Mouse (Mus musculus) liver, embryonic 16.5 days (tissue): ENCODE data around the gene Uqcc3. TPM values are rescaled to one million over a fixed set of nuclear protein-coding genes. Genes with fewer than 3 reads are reported as not detected.
A peak's percentile ranks its signal among the peaks of the same experiment; 100 is the strongest.
"Not testable (repeated sequence)": the region's sequence is repeated elsewhere in the genome, so short reads cannot be mapped to it uniquely, and the experiment has no call there.

Experiments used
- ATAC-seq: fragments of 200-750 bp; cut with Nextera tagmentation; 2 replicates; pipeline ENCODE4 v1.8.0; 2017; ENCODE audit warnings: low read depth, mild to moderate bottlenecking, moderate number of reproducible peaks, moderate library complexity
- H3K27ac ChIP-seq: fragments of 300-500 bp; sonication (generic); 2 replicates; pipeline ENCODE4 v1.5.1; 2014; ENCODE audit warnings: mild to moderate bottlenecking, low read length
- H3K27me3 ChIP-seq: fragments of 300-500 bp; sonication (generic); 2 replicates; pipeline ENCODE4 v1.6.1; 2014; ENCODE audit warnings: low read depth, low read length, mixed read lengths; ENCODE audit not compliant: control insufficient read depth, insufficient read depth
- H3K36me3 ChIP-seq: fragments of 300-500 bp; sonication (generic); 2 replicates; pipeline ENCODE4 v1.6.1; 2014; ENCODE audit warnings: mild to moderate bottlenecking; ENCODE audit not compliant: control insufficient read depth, insufficient read depth
- H3K4me1 ChIP-seq: fragments of 300-500 bp; sonication (generic); 2 replicates; pipeline ENCODE4 v1.6.1; 2014; ENCODE audit warnings: low read depth, low read length, mixed read lengths; ENCODE audit not compliant: control insufficient read depth
- H3K4me2 ChIP-seq: fragments of 300-500 bp; sonication (generic); 2 replicates; pipeline ENCODE4 v1.6.1; 2014; ENCODE audit warnings: low read depth, low read length, mixed read lengths
- H3K4me3 ChIP-seq: fragments of 300-500 bp; sonication (generic); 2 replicates; pipeline ENCODE4 v1.5.1; 2014; ENCODE audit warnings: low read depth, mild to moderate bottlenecking, low read length
- H3K9ac ChIP-seq: fragments of 300-500 bp; sonication (generic); 2 replicates; pipeline ENCODE4 v1.6.1; 2014; ENCODE audit warnings: low read depth, low read length
- H3K9me3 ChIP-seq: fragments of 300-500 bp; sonication (generic); replicated peaks from 2 replicates; pipeline ENCODE4 v1.6.1; 2016; ENCODE audit warnings: low read length; ENCODE audit not compliant: control insufficient read depth
- WGBS: fragments of 180-500 bp; shearing (Covaris S2); extraction: QIAGEN DNeasy Blood & Tissue Kit; methylation state at CpG from one replicate; pipeline ENCODE4 v1.1.7; 2014; ENCODE audit not compliant: insufficient replicate concordance; 5-methylcytosine and 5-hydroxymethylcytosine counted together
- polyA plus RNA-seq: library from polyadenylated mRNA; unstranded; fragments of >200 nt; fragmentation: Nextera tagmentation; extraction: Ambion mirVana; gene quantifications from 2 replicates; pipeline ENCODE4 v1.2.1, GENCODE M21; 2015

The Uqcc3 gene
- polyA plus RNA-seq, 1 experiment from 2014 or later: 27.9 TPM

DNA sequence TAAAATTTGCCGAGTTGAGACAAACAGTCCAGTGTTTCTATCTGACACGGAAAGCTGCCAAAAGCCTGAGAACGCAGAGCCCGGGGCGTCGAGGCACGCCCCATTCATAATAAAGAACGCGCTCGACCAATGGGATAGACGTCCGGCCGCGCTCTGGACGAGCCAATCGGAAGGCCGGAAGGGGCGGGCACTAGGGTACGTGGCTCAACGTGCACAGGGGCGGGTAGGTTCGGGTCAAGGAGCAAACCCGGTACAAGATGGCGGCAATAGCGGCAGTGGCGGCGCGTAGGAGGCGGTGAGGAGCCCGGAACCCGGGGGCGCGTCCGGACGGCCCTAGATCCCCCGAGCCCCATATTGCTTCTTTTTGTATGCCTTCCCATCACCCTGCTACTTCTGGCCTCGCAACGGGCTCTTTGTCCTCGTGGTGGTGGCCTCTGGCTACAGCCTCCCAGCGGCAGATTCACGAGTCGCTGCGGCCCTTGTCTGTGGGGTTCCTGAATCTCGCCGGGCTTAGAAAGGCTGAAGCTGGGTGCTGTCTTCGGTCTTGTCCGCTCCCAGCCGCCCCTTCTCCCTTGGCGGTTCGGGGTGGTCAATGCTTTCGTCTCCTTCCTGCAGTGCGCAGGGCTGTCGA is 17.3 kb upstream of the Uqcc3 start, which contains the start of gene Ganab:
TSS of gene Ganab (plus strand) at position 207 of the 631 bp plus-strand sequence.
- Histone ChIP-seq H3K4me2 (peak within 1 kb of the TSS; percentile 88), H3K36me3 (peaks cover 15% of the 10 kb centered on the region), H3K9ac (peak within 1 kb of the TSS; percentile 98), H3K4me1 (peaks cover 33% of the 10 kb centered on the region), H3K4me3 (peak within 1 kb of the TSS; percentile 95), H3K9me3 (no peaks in the 10 kb centered on the region), H3K27me3 (no peaks in the 10 kb centered on the region), H3K27ac (peak within 1 kb of the TSS; percentile 92)
- peak; percentile 100 for ATAC-seq
- under 1% methylated on average over 53 of the region's 53 CpGs for WGBS

DNA sequence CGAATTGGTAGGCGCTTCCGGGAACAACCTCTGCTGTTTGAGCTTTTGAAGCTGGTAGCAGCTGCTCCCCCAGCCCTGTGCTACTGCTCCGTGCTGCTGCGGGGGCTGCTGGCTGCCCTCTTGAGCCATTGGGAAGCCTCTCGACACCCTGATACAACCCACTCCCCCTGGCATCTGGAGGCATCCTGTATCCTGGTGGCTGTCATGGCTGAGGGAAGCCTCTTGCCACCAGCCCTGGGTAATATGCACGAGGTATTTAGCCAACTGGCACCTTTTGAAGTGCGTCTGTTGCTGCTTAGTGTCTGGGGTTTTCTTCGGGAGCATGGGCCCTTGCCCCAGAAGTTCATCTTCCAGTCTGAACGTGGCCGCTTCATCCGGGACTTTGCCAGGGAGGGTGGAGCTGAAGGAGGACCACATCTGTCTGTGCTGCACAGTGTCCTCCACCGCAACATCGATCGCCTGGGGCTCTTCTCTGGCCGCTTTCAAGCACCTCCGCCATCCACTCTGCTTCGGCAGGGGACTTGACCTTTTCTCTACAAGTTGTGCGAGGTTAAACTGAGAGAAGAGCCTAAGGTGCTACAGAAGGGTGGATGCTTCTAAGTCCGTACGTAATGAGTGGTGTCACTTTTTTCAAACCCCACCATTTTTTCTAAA is 16.6 kb upstream of the Uqcc3 start:
- H3K27ac ChIP-seq: peak overlapping the region; percentile 90
- 36% methylated on average over 21 of the region's 21 CpGs for WGBS
- H3K36me3 ChIP-seq: peaks cover 10% of the 10 kb centered on the region
- H3K27me3 ChIP-seq, H3K9me3 ChIP-seq: not testable (repeated sequence)
- peaks cover 33% of the 10 kb centered on the region for H3K4me1 ChIP-seq
- peak overlapping the region; percentile 87 for H3K4me2 ChIP-seq
- peak; percentile 24 for ATAC-seq
- peak overlapping the region; percentile 95 for H3K4me3 ChIP-seq
- peak overlapping the region; percentile 66 for H3K9ac ChIP-seq

DNA sequence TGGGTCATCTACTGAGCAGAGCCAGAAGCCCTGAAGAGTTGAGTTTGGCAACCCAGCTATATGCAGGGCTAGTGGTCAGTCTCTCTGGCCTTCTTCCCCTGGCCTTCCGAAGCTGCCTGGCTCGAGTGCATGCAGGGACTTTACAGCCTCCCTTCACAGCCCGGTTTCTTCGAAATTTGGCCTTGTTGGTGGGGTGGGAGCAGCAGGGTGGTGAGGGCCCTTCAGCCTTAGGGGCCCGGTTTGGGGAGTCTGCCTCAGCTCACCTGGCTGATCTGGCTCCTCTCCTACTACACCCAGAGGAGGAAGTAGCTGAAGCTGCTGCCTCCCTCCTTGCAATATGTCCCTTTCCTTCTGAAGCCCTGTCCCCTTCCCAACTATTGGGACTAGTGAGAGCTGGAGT is 15.5 kb upstream of the Uqcc3 start:
- not testable (repeated sequence) for H3K4me3 ChIP-seq, H3K27me3 ChIP-seq, H3K9ac ChIP-seq, H3K27ac ChIP-seq, H3K9me3 ChIP-seq, H3K4me2 ChIP-seq, ATAC-seq
- Histone ChIP-seq H3K36me3 (peaks cover 10% of the 10 kb centered on the region), H3K4me1 (peaks cover 33% of the 10 kb centered on the region)
- 65% methylated on average over 5 of the region's 5 CpGs for WGBS

DNA sequence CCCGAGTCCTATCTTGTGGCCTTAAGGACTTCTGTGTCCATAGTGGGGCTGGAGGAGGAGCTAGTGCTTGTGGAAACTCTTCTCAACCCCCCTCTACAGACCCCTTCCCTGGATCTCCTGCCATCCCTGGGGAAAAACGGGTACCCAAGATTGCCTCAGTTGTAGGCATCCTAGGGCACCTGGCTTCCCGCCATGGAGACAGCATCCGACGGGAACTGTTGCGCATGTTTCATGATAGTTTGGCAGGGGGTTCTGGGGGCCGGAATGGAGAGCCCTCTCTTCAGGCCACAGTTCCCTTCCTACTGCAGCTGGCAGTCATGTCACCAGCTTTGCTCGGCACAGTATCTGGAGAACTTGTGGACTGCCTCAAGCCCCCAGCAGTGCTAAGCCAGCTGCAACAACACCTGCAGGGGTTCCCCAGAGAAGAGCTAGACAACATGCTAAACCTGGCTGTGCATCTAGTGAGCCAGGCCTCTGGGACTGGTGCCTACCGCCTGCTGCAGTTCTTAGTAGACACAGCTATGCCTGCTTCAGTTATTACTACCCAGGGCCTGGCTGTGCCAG is 14.8 kb upstream of the Uqcc3 start:
- Histone ChIP-seq H3K4me1 (peaks cover 33% of the 10 kb centered on the region), H3K4me3 (no peak overlapping the region), H3K9ac (no peak overlapping the region), H3K9me3 (no peaks in the 10 kb centered on the region), H3K27ac (no peak overlapping the region), H3K36me3 (peaks cover 10% of the 10 kb centered on the region), H3K4me2 (no peak overlapping the region), H3K27me3 (no peaks in the 10 kb centered on the region)
- WGBS: 86% methylated on average over 9 of the region's 9 CpGs
- no peak for ATAC-seq

DNA sequence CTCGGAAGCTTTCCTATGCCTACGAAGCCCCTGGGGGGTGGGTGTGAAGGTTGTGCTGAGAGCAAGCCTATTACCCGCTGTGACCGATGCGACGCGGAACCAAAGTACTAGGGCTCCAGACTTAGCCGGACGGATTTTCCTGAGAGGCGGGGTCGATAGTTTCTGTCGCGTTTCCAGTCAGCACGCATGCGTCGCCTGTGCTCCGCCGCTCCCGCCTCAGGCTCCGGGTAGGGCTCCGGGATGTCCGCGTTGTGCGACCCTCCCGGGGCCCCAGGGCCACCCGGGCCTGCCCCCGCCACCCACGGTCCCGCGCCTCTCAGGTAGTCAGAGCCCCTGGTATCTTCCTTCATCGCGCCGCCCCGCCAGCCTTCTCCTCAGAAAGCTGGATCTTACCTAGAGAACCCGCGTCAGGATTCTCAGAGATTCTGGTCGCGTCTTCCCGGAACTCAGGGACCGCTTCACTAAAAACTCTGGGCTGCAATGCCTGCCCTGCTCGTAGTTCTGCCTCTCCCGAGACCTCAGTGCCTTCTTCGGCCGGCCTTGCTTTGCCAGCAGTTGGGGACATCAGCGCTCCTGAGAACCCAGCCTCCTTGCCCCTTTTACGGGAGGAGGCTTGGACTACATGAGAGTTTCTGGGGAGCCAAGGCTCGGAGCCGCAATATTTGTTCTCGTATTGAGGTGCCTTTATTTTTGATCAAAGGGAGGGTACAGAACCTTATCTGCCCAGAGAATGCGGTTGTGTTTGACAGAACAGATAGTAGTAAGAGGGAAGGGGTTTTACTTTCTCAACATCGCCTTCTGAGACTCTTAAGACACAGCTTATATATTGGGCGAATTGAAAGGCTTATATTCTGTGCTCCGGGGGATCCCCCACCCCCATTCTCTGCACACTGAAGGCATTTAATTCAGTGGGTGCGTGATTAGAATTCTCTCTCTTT is 12.4 kb upstream of the Uqcc3 start, which contains the start of gene Ints5:
TSS of gene Ints5 (plus strand) at position 177 of the 938 bp plus-strand sequence.
- H3K4me2 ChIP-seq: peak within 1 kb of the TSS; percentile 73
- no peaks in the 10 kb centered on the region for H3K27me3 ChIP-seq
- peaks cover 10% of the 10 kb centered on the region for H3K36me3 ChIP-seq
- ATAC-seq: peak; percentile 50
- H3K4me1 ChIP-seq: peaks cover 30% of the 10 kb centered on the region
- H3K4me3 ChIP-seq: peak within 1 kb of the TSS; percentile 83
- no peaks in the 10 kb centered on the region for H3K9me3 ChIP-seq
- under 1% methylated on average over 54 of the region's 54 CpGs for WGBS
- peak within 1 kb of the TSS; percentile 93 for H3K27ac ChIP-seq
- H3K9ac ChIP-seq: peak within 1 kb of the TSS; percentile 98

DNA sequence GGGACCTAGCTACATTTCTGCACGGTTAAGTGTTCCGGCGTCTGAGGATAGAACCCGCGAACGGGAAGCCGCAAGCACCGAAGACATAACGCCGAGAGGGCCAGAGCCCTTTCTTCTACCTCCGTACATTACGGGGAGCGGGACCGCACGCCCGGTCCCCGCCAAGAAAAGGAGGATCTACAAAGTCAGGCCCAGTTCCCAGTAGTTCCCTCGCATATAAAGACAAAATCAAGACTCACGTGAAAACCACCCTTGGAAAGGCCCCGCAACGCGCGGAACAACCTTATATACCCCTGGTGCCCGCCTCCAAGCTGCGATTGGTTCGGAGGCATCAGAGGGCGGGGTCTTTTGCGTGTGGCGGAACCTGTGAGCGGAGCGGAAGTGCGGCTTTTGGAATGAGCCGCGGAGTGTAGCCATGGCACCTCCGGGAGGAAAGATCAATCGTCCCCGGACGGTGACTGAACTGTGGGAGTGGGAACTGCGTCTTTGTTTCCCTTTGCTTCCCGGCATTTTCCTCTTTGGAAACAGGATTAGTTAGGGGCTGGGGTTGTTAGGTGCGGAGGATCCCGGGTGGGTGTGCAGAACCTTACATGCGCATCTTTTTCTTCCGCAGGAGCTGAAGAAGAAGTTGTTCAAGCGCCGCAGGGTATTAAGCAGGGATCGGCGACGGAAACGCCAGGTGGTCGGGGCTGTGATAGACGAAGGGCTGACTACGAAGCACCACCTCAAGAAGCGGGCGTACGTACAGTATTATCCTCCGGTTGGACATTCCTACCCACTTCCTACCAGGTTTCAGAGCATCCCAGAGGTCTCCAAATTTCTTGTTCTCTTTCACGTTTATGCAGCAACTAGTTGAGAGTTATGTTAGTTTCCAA is 8.0 kb upstream of the Uqcc3 start, which contains the start of the genes 1810009A15Rik and Gm49416:
TSS of gene 1810009A15Rik (plus strand) at position 343 of the 875 bp plus-strand sequence.
TSS of gene Gm49416 (plus strand) at position 416 of the 875 bp plus-strand sequence.
- ATAC-seq: peak; percentile 93

DNA sequence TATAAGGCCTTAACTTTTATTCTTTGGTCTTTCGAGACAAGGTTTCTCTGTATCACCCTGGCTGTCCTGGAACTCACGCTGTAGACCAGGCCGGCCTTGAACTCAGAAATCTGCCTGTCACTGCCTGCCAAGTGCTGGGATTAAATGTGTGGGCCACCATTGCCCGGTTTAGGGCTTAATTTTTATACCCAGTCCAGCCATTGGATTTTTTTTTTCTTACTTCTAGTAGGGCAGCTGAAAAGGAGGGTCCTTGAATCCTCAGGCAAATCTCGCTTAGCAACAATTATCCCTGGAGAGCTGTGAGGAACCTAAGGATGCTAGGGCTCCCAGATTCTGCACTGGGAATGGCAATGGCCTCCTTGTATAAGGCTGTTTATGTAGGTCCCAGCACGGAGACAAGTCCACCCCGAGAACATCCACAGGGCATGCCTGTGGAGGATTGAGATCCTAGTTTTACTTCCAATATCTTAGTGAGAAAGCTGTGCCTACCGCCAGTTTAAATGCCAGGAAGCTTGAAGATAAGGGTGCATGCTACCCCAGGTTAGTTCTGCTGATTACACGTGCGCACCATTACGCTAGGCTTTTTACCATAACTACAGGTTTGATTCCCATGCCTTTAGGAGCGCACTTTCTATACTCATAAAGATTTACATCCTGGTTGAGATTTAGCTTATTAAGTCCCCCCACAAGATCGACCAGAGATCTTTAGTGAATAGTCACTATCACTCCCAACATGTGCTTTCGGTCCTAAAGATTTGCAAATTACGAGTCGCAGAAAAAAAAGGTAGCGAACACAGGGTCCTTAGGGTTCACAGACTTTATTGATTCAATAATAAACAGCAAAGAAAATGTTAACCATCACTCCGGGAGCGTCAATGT is 7.1 kb upstream of the Uqcc3 start:
- WGBS: 11% methylated on average over 19 of the region's 19 CpGs
- no peak for ATAC-seq
- no peaks in the 10 kb centered on the region for H3K9me3 ChIP-seq

More for the DNA sequence above, 8.0 kb upstream of the Uqcc3 start, which contains the start of the genes 1810009A15Rik and Gm49416:
- Histone ChIP-seq H3K27ac (peak within 1 kb of the TSS; percentile 85), H3K9me3 (no peaks in the 10 kb centered on the region), H3K9ac (peak within 1 kb of the TSS; percentile 88), H3K4me1 (peaks cover 15% of the 10 kb centered on the region), H3K4me3 (peak within 1 kb of the TSS; percentile 86), H3K36me3 (no peaks in the 10 kb centered on the region), H3K4me2 (peak within 1 kb of the TSS; percentile 84), H3K27me3 (no peaks in the 10 kb centered on the region)
- 1% methylated on average over 58 of the region's 58 CpGs for WGBS

More for the DNA sequence above, 7.1 kb upstream of the Uqcc3 start:
- Histone ChIP-seq H3K4me2 (peak overlapping the region; percentile 84), H3K4me3 (peak overlapping the region; percentile 86), H3K36me3 (no peaks in the 10 kb centered on the region), H3K27ac (peak overlapping the region; percentile 73), H3K4me1 (peaks cover 12% of the 10 kb centered on the region), H3K27me3 (no peaks in the 10 kb centered on the region), H3K9ac (peak overlapping the region; percentile 88)
